Mouse (Mus musculus): ENCODE results near the gene Vmn2r108.
"Not testable (repeated sequence)": the region's sequence is repeated elsewhere in the genome, so short reads cannot be mapped to it uniquely, and the experiment has no call there.

Gene Vmn2r108

DNA sequence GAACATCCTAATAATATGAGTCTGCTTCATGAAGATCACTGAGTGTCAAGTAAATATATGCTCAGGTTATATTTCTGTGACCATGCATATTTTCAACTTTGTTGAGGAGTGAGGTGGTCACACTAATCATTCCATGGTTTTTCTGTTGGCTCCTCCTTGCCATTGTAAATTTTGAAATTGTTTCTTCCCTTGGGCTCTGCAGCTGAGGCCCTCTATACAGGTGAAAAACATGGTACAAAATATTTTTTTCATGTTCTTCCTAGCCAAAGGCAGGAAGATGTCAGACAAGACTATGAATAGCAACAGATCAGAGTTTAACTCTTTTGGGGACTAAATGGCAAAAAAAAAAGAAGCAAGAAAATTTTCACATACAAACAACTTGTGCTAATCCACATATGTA lies at the start of gene Vmn2r108:
Vmn2r108 (minus strand) TSS at position 101 of the 400 bp plus-strand sequence.
- no peak for DNase-seq (ENCODE audit: low read depth, low spot score)

DNA sequence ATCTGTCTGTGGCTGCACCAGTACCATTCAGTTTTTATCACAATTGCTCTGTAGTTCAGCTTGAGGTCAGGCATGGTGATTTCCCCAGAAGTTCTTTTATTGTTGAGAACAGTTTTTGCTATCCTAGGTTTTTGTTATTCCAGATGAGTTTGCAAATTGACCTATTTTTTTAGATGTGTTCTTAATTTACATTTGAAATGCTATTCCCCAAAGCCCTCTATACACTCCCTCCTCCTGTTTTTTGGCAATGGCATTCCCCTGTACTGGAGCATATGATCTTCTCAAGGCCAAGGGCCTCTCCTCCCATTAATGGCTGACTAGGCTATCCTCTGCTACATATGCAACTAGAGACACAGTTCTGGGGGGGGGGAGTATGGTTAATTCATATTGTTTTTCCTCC lies 27.1 kb upstream of the Vmn2r108 start:
- not testable (repeated sequence) for DNase-seq (ENCODE audit: low read depth, low spot score)

GRCm38 (mm10) chr17:20497858-20498257 lies 16.7 kb upstream of the Vmn2r108 start, which contains the start of gene Vmn1r225:
Gene Vmn1r225, plus strand, starts transcription at chr17:20498158.
- DNase-seq (ENCODE audit: low read depth, low spot score), result no peak

DNA sequence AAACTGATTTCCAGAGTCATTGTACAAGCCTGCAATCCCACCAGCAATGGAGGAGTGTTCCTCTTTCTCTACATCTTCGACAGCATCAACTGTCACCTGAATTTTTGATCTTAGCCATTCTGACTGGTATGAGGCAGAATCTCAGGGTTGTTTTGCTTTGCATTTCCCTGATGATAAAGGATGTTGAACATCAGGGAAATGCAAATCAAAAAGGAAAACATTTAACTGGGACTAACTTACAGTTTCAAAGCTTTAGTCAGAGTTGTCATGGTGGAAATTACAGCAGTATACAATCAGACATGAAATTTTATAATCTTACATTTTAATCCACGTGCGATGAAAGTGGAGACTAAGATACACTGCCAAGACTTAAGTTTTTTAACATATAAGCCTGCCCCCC lies 7.8 kb downstream of the Vmn2r108 start:
- DNase-seq (ENCODE audit: low read depth, low spot score), result no peak

- no peak for DNase-seq (ENCODE audit: low read depth, low spot score)
These were observed 41.9 kb downstream of the Vmn2r108 start for GRCm38 (mm10) chr17:20439263-20439662.

DNA sequence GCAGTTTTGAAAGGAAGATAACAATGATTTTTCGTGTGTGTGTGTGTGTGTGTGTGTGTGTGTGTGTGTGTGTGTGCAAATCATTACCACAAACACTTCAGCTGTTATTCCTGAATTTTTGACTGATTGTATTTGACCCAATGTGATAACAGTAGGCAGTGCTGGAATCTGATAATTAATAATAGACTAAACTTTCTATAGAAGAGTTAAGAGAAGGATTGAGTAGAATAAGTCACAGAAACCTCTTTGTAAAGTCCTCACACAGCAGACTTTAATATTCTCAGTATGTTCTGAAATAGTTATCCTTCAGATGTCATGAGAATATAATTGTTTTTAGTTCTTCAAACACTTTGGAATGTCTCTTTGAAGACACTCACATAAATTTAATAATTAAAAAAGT lies 67.3 kb downstream of the Vmn2r108 start, which contains the start of gene Vmn1r224:
Vmn1r224 (plus strand) TSS at position 301 of the 400 bp plus-strand sequence.
- no peak for DNase-seq (ENCODE audit: low read depth, low spot score)
